Mouse (Mus musculus): Measurements from ENCODE around the gene Zxdb. TPM values are rescaled to one million over a fixed set of nuclear protein-coding genes. Genes with fewer than 3 reads are reported as not detected.
"Not testable (repeated sequence)": the region's sequence is repeated elsewhere in the genome, so short reads cannot be mapped to it uniquely, and the experiment has no call there.

The Zxdb gene
- polyA plus RNA-seq (2011; ENCODE audit: insufficient read depth, insufficient read length, low replicate concordance, missing spikeins): 1.5 TPM in 1 of 2 replicates, not detected in the other

DNA sequence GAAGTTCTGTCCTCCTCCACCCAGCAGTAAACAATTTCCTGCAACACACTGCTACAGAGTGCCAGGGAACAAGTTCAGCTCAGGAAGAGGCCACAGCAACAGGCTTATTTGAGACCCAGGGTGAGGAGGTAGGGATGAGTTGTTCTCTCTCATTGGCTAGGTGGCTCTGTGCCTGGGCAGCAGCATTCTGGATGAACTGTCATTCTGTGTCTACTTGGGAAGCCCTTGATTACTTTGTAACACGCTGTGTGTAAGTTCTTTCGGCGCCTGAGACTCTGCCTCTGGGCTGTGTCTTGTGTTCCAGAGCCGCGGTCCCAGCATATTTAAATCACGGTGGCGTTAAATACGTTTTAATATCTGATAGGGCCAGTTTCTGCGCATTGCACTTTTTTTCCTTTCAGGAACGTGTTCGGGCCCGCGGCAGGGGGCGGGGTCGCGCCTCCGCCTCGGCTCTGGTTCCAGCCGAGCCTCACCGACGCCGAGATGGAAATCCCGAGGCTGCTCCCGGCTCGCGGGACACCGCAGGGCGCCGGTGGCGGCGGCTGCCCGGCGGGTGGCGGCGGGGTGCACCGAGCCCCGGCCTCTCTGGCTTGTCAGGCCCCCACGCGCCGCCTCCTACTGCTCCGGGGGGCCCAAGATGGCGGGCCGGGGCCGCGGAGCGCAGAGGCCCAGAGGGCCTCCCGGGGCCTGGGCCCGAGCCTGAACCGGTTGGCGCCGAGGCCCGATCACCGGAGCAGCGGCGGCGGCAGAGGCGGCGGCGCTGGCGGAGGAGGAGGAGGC, at the start of gene Zxdb:
Gene Zxdb (plus strand): TSS at position 378 of the 780 bp plus-strand sequence.
- WGBS: no CpG with 5 or more reads among the region's 60 CpGs
- H3K4me1 ChIP-seq (ENCODE audit: control insufficient read depth, insufficient read depth, low read length); H3K4me3 ChIP-seq (replicated peaks; ENCODE audit: control insufficient read depth, low read depth, low read length); H3K27ac ChIP-seq (ENCODE audit: control insufficient read depth, insufficient read depth, low read depth, low read length, poor library complexity): not testable (repeated sequence)

DNA sequence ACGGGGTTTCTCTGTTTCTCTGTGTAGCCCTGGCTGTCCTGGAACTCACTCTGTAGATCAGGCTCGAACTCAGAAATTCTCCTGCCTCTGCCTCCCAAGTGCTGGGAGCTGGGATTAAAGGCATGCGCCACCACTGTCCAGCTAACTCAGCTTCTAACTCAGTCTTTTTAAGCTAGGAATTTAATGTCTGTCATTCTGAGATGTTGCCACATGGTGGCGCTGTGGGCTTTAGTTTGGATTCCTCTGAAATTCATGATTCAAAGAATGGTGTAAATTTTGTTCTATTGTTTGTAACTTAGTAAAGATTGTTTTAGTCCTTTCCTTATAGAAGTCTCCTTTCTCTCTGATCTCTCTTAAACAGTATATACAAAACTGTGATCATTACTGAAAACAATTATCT, 49.4 kb upstream of the Zxdb start:
- no peak overlapping the region for H3K27ac ChIP-seq (ENCODE audit: control insufficient read depth, insufficient read depth, low read depth, low read length, poor library complexity)
- H3K4me1 ChIP-seq (ENCODE audit: control insufficient read depth, insufficient read depth, low read length): no peaks in the 10 kb centered on the region
- TF ChIP-seq CTCF (IDR thresholded peaks at IDR 0.05; ENCODE audit: control insufficient read depth, insufficient read depth, low read length) (no peak), POLR2A (IDR thresholded peaks at IDR 0.05; ENCODE audit: borderline replicate concordance, control insufficient read depth, low read depth, low read length) (no peak)
- WGBS: 34% methylated on average over 4 of the region's 4 CpGs
- H3K4me3 ChIP-seq (replicated peaks; ENCODE audit: control insufficient read depth, low read depth, low read length): no peak overlapping the region

DNA sequence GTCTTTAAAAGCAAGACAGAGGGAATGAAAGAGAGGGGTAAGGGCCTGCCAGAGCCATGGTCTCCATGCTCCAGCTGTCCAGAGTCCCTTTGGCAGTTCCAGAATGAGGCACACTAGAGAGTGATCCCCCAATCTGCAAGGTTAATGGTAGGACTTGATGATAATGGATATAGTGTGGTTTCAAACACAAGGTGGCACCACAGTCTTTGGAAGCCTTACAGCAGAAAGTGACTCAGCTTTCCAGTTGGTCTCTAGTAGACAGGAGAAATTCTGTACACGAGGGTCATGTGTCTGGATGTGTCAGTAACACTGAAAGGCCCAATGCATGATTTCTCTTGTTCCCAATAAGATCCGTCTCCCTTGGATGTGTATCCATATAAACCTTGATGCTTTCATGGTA, 42.8 kb upstream of the Zxdb start:
- no CpG with 5 or more reads among the region's 2 CpGs for WGBS
- not testable (repeated sequence) for H3K4me1 ChIP-seq (ENCODE audit: control insufficient read depth, insufficient read depth, low read length)

DNA sequence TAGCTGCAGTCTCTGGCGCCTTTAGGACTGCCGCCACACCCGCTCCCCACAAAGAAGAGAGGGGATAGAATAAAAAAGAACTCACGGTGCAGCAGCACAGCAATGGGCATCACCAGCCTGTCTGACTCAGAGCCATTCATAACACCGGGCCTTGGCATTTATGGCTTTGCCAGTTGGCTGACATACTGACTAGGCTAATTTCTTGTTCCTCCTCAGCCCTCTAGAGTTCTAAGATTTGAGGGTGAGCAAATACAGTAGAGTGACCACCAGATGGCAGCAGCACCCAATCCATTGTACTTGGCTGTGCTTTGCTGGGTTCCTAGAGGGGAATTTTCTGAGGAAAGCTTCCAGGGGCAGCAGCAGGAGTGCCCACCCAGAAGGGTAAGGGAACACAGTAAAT, 34.8 kb upstream of the Zxdb start:
- 69% methylated on average over 5 of the region's 5 CpGs for WGBS
- not testable (repeated sequence) for H3K4me3 ChIP-seq (replicated peaks; ENCODE audit: control insufficient read depth, low read depth, low read length); H3K27ac ChIP-seq (ENCODE audit: control insufficient read depth, insufficient read depth, low read depth, low read length, poor library complexity); H3K4me1 ChIP-seq (ENCODE audit: control insufficient read depth, insufficient read depth, low read length)

More for the DNA sequence above, 42.8 kb upstream of the Zxdb start:
- H3K27ac ChIP-seq (ENCODE audit: control insufficient read depth, insufficient read depth, low read depth, low read length, poor library complexity); H3K4me3 ChIP-seq (replicated peaks; ENCODE audit: control insufficient read depth, low read depth, low read length): not testable (repeated sequence)

DNA sequence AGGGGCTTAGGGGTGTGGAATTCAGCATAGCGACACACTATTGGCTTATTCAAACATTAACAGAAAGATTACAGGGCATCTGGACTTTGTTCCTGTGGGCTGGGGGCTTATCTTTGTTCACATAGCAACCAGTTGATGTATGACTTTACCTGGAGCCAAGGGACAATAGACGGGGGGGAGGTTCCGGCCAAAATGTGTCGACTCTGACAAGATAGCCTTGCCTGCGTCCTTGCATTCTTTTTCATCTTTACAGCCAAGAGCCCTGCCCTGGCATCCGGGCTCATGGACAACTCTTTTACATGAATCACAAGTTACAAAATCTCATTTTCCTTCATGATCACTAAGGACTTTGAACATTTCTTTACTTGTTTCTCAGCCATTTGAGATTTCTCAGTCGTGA, 17.7 kb upstream of the Zxdb start:
- H3K4me3 ChIP-seq (replicated peaks; ENCODE audit: control insufficient read depth, low read depth, low read length); H3K27ac ChIP-seq (ENCODE audit: control insufficient read depth, insufficient read depth, low read depth, low read length, poor library complexity); H3K4me1 ChIP-seq (ENCODE audit: control insufficient read depth, insufficient read depth, low read length): not testable (repeated sequence)
- WGBS: 87% methylated on average over 7 of the region's 7 CpGs

DNA sequence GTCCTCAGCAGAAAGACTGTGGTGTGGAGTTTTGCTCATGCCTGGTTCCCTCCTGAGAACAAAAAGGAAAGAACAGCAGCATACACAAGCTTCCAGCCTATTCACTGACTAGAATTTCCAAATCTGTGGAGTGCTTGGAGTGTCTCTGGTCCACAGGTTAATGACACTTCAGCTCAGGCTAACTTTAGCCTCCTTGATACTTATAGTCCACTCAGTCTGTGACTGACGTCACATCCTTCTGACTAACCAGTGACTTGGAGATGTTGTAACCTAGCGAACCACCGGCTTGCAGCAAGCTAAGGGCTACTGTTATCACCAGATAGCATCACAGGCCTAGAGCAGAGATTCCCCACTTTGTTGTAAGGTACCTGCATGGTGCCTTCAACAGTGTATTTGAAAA, 14.6 kb upstream of the Zxdb start:
- H3K4me3 ChIP-seq (replicated peaks; ENCODE audit: control insufficient read depth, low read depth, low read length); H3K27ac ChIP-seq (ENCODE audit: control insufficient read depth, insufficient read depth, low read depth, low read length, poor library complexity); H3K4me1 ChIP-seq (ENCODE audit: control insufficient read depth, insufficient read depth, low read length): not testable (repeated sequence)
- WGBS: no CpG with 5 or more reads among the region's 3 CpGs

DNA sequence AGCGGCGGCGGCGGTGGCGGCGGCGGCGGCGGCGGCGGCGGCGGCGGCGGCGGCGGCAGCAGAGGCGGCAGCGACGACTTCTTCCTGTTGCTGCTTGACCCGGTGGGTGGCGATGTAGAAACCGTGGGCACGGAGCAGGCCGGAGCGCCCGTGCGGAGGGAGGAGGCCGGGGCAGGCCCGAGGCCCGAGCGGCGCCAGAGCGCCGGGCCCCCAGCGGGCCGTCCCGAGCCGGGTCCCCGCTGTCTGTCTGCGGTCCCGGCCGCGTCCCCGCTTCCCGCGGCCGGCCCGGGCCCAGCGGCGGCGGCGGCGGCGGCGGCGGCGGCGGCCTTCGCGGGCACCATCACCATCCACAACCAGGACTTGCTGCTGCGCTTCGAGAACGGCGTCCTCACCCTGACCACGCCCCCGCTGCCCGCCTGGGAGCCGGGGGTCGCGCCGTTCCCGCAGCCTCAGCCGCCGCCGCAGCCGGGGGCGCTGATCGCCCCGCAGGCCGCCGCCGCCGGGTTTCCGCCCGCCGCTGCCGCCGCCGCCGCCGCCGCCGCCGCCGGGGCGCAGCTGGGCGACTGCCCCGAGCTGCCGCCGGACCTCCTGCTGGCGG, 702 bp downstream of the Zxdb start:
- not testable (repeated sequence) for H3K4me1 ChIP-seq (ENCODE audit: control insufficient read depth, insufficient read depth, low read length); H3K27ac ChIP-seq (ENCODE audit: control insufficient read depth, insufficient read depth, low read depth, low read length, poor library complexity); H3K4me3 ChIP-seq (replicated peaks; ENCODE audit: control insufficient read depth, low read depth, low read length)
- WGBS: 61% methylated on average over 29 of the region's 102 CpGs

GRCm38 (mm10) chrX:94725627-94726083, 1.3 kb downstream of the Zxdb start:
- not testable (repeated sequence) for H3K4me1 ChIP-seq (ENCODE audit: control insufficient read depth, insufficient read depth, low read length); H3K27ac ChIP-seq (ENCODE audit: control insufficient read depth, insufficient read depth, low read depth, low read length, poor library complexity); H3K4me3 ChIP-seq (replicated peaks; ENCODE audit: control insufficient read depth, low read depth, low read length)
- WGBS: no CpG with 5 or more reads among the region's 41 CpGs

- no peak overlapping the region for H3K27ac ChIP-seq (ENCODE audit: control insufficient read depth, insufficient read depth, low read depth, low read length, poor library complexity)
- H3K4me3 ChIP-seq (replicated peaks; ENCODE audit: control insufficient read depth, low read depth, low read length): no peak overlapping the region
- no peaks in the 10 kb centered on the region for H3K4me1 ChIP-seq (ENCODE audit: control insufficient read depth, insufficient read depth, low read length)
- TF ChIP-seq CTCF (IDR thresholded peaks at IDR 0.05; ENCODE audit: control insufficient read depth, insufficient read depth, low read length) (no peak), POLR2A (IDR thresholded peaks at IDR 0.05; ENCODE audit: borderline replicate concordance, control insufficient read depth, low read depth, low read length) (no peak)
Observed at GRCm38 (mm10) chrX:94731596-94731995, 7.2 kb downstream of the Zxdb start.

DNA sequence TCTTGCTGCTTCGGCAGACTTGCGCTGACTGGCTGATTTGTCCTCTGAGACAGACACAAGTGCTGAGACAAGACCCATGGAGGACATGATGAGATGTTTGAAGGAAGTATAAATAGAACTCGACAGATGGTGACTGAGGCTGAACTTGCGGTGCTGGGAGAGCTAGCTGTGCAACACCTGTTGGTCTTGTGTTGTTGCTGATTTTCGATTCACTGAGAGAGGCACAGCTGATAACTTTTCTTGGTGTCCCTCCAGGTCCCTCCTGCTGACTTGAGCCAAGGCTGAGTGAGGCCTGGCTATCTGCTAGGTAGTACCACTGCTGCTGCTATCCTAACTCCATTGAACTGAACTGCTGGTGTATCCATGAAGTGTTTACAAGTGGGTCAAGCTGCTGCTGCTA, 29.4 kb downstream of the Zxdb start:
- WGBS: 59% methylated on average over 5 of the region's 5 CpGs
- TF ChIP-seq POLR2A (IDR thresholded peaks at IDR 0.05; ENCODE audit: borderline replicate concordance, control insufficient read depth, low read depth, low read length): no peak
- no peak for TF ChIP-seq CTCF (IDR thresholded peaks at IDR 0.05; ENCODE audit: control insufficient read depth, insufficient read depth, low read length)
- no peak overlapping the region for H3K27ac ChIP-seq (ENCODE audit: control insufficient read depth, insufficient read depth, low read depth, low read length, poor library complexity)
- H3K4me3 ChIP-seq (replicated peaks; ENCODE audit: control insufficient read depth, low read depth, low read length): no peak overlapping the region
- H3K4me1 ChIP-seq (ENCODE audit: control insufficient read depth, insufficient read depth, low read length): no peaks in the 10 kb centered on the region
